Mouse (Mus musculus) G1E-ER4 (cell line): ENCODE measurements around the gene Hyls1. TPM values are rescaled to one million over a fixed set of nuclear protein-coding genes. Genes with fewer than 3 reads are reported as not detected.

Source experiments
- GATA1 ChIP-seq: IDR thresholded peaks from one replicate; pipeline ENCODE4 v1.8.0; 2012; ENCODE audit warnings: low read length, inconsistent platforms
- polyA plus RNA-seq: library from polyadenylated mRNA; stranded (reverse); fragments of >175 nt; gene quantifications from 2 replicates; pipeline ENCODE4 v1.2.3, GENCODE M21; 2012

Gene Hyls1
- polyA plus RNA-seq, 1 experiment = 3.0 TPM

- TF ChIP-seq GATA1 = no peak
Measured at GRCm38 (mm10) chr9:35556494-35557102, 13.6 kb downstream of the Hyls1 start.

- no peak for TF ChIP-seq GATA1
Measured at GRCm38 (mm10) chr9:35548455-35548854, 21.7 kb downstream of the Hyls1 start.

- TF ChIP-seq GATA1 = no peak
Measured at GRCm38 (mm10) chr9:35546745-35547144, 23.5 kb downstream of the Hyls1 start.

- TF ChIP-seq GATA1 = no peak
Measured at GRCm38 (mm10) chr9:35545704-35546103, 24.5 kb downstream of the Hyls1 start.

GRCm38 (mm10) chr9:35544666-35545065 is 25.5 kb downstream of the Hyls1 start:
- no peak for TF ChIP-seq GATA1

- TF ChIP-seq GATA1 = no peak
Measured at GRCm38 (mm10) chr9:35543099-35543860, 26.9 kb downstream of the Hyls1 start.

GRCm38 (mm10) chr9:35541941-35542340 is 28.3 kb downstream of the Hyls1 start:
- no peak for TF ChIP-seq GATA1

GRCm38 (mm10) chr9:35541488-35541887 is 28.7 kb downstream of the Hyls1 start:
- TF ChIP-seq GATA1 = no peak

GRCm38 (mm10) chr9:35541024-35541423 is 29.2 kb downstream of the Hyls1 start:
- TF ChIP-seq GATA1 = no peak

GRCm38 (mm10) chr9:35539001-35539750 is 31.0 kb downstream of the Hyls1 start:
- TF ChIP-seq GATA1 = no peak

- TF ChIP-seq GATA1 = no peak
Measured at GRCm38 (mm10) chr9:35535876-35536275, 34.3 kb downstream of the Hyls1 start.

- no peak for TF ChIP-seq GATA1
Measured at GRCm38 (mm10) chr9:35535110-35535509, 35.1 kb downstream of the Hyls1 start.

- TF ChIP-seq GATA1 = no peak
Measured at GRCm38 (mm10) chr9:35533266-35533665, 36.9 kb downstream of the Hyls1 start.

- no peak for TF ChIP-seq GATA1
Measured at GRCm38 (mm10) chr9:35529796-35530195, 40.4 kb downstream of the Hyls1 start.

- TF ChIP-seq GATA1 = no peak
Measured at GRCm38 (mm10) chr9:35529141-35529540, 41.1 kb downstream of the Hyls1 start.

- TF ChIP-seq GATA1 = no peak
Measured at GRCm38 (mm10) chr9:35523941-35524411, 46.2 kb downstream of the Hyls1 start.
